Mouse (Mus musculus) CH12.LX (cell line): Measurements from ENCODE around the gene Siah2. TPM values are rescaled to one million over a fixed set of nuclear protein-coding genes. Genes with fewer than 3 reads are reported as not detected.

ENCODE experiments used
- DNase-seq: peaks from one replicate; pipeline ENCODE4 v3.0.0-alpha.2; 2013; ENCODE audit errors: extremely low read depth
- H3K27ac ChIP-seq: 2 replicates; pipeline ENCODE4 v1.5.1; 2012; ENCODE audit warnings: low read depth, mild to moderate bottlenecking, control low read depth, moderate library complexity; ENCODE audit not compliant: insufficient read depth
- H3K27me3 ChIP-seq: replicated peaks from 2 replicates; pipeline ENCODE3; 2012; ENCODE audit warnings: inconsistent platforms
- H3K36me3 ChIP-seq, 2 experiments: replicated peaks in 1 of 2; 2 replicates each; pipeline versions ENCODE3 to v1.6.1; 2012; ENCODE audit warnings: inconsistent platforms in 1 of 2, low read length in 1 of 2, mild to moderate bottlenecking in 1 of 2, mixed read lengths in 1 of 2, moderate library complexity in 1 of 2; ENCODE audit not compliant: control insufficient read depth in 1 of 2, insufficient read depth in 1 of 2
- H3K4me1 ChIP-seq, 2 experiments: 2 replicates each; pipeline ENCODE4 v1.6.1; 2012; ENCODE audit warnings: inconsistent platforms in 1 of 2, moderate library complexity in 1 of 2; ENCODE audit not compliant: insufficient read depth in 2 of 2, control insufficient read depth in 1 of 2
- H3K4me2 ChIP-seq: 2 replicates; pipeline ENCODE4 v1.6.1; 2012; ENCODE audit warnings: low read depth, mild to moderate bottlenecking, control low read depth; ENCODE audit not compliant: poor library complexity, insufficient read depth, severe bottlenecking
- H3K4me3 ChIP-seq, 3 experiments: fragments of 150-350 bp in 1 of 3; sonication (generic) in 1 of 3; replicated peaks in 1 of 3; 2 replicates each; pipeline versions ENCODE3 to v1.5.1; 2011 to 2012; ENCODE audit warnings: low read depth in 2 of 3, low read length in 2 of 3, mild to moderate bottlenecking in 2 of 3, moderate library complexity in 2 of 3, control low read depth in 1 of 3, improper control_type of control experiment in 1 of 3, inconsistent platforms in 1 of 3, mixed read lengths in 1 of 3; ENCODE audit not compliant: poor library complexity in 1 of 3
- H3K79me2 ChIP-seq: replicated peaks from 2 replicates; pipeline ENCODE4 v1.6.1; 2012; ENCODE audit warnings: mild to moderate bottlenecking, moderate library complexity; ENCODE audit not compliant: control insufficient read depth, poor library complexity, insufficient read depth, severe bottlenecking; ENCODE audit errors: extremely low read depth
- H3K9ac ChIP-seq: 2 replicates; pipeline ENCODE4 v1.6.1; 2012; ENCODE audit warnings: low read depth, mild to moderate bottlenecking, control low read depth, moderate library complexity; ENCODE audit not compliant: insufficient read depth
- H3K9me3 ChIP-seq: replicated peaks from 2 replicates; pipeline ENCODE3; 2012; ENCODE audit warnings: low read length, inconsistent platforms, mixed read lengths
- CHD1 ChIP-seq: IDR thresholded peaks from 2 replicates; pipeline ENCODE4 v1.6.1; 2012; ENCODE audit warnings: low read depth, low read length, improper control_type of control experiment, inconsistent platforms
- CTCF ChIP-seq, 2 experiments: IDR thresholded peaks in 1 of 2; conservative IDR thresholded peaks in 1 of 2; 2 replicates each; pipeline ENCODE4 v1.5.1; 2011 to 2012; ENCODE audit warnings: low read depth in 2 of 2, low read length in 2 of 2, improper control_type of control experiment in 1 of 2, inconsistent platforms in 1 of 2, mild to moderate bottlenecking in 1 of 2, moderate library complexity in 1 of 2
- E2F4 ChIP-seq: IDR thresholded peaks from 2 replicates; pipeline ENCODE4 v1.6.1; 2011; ENCODE audit warnings: low read depth, low read length, improper control_type of control experiment; ENCODE audit not compliant: insufficient replicate concordance
- ELF1 ChIP-seq: IDR thresholded peaks from 2 replicates; pipeline ENCODE4 v1.6.1; 2014; ENCODE audit warnings: low read depth, mild to moderate bottlenecking, inconsistent platforms, low read length, improper control_type of control experiment
- ETS1 ChIP-seq: conservative IDR thresholded peaks from 2 replicates; pipeline ENCODE4 v1.6.1; 2012; ENCODE audit warnings: low read depth, mild to moderate bottlenecking, inconsistent platforms, low read length, improper control_type of control experiment, moderate library complexity
- GABPA ChIP-seq: IDR thresholded peaks from 2 replicates; pipeline ENCODE4 v1.6.1; 2012; ENCODE audit warnings: low read depth, low read length, improper control_type of control experiment, inconsistent platforms; ENCODE audit not compliant: insufficient replicate concordance
- IRF4 ChIP-seq: IDR thresholded peaks from 2 replicates; pipeline ENCODE4 v1.6.1; 2014; ENCODE audit warnings: low read depth, mild to moderate bottlenecking, inconsistent platforms, low read length, improper control_type of control experiment
- JUN ChIP-seq: IDR thresholded peaks from 2 replicates; pipeline ENCODE4 v1.6.1; 2011; ENCODE audit warnings: low read depth, mild to moderate bottlenecking, low read length, improper control_type of control experiment, moderate library complexity; ENCODE audit not compliant: insufficient read depth
- JUND ChIP-seq: conservative IDR thresholded peaks from 2 replicates; pipeline ENCODE4 v1.6.1; 2011; ENCODE audit warnings: low read depth, low read length, improper control_type of control experiment
- MAX ChIP-seq: IDR thresholded peaks from 2 replicates; pipeline ENCODE4 v1.6.1; 2011; ENCODE audit warnings: low read length, improper control_type of control experiment
- MAZ ChIP-seq: IDR thresholded peaks from 2 replicates; pipeline ENCODE4 v1.6.1; 2012; ENCODE audit warnings: low read depth, mild to moderate bottlenecking, inconsistent platforms, low read length, improper control_type of control experiment, moderate library complexity
- MYC ChIP-seq: IDR thresholded peaks from 2 replicates; pipeline ENCODE4 v1.6.1; 2011; ENCODE audit warnings: low read depth, mild to moderate bottlenecking, improper control_type of control experiment, low read length
- PAX5 ChIP-seq: IDR thresholded peaks from 2 replicates; pipeline ENCODE4 v1.6.1; 2012; ENCODE audit warnings: low read length, inconsistent platforms, mixed read lengths
- RAD21 ChIP-seq: IDR thresholded peaks from 2 replicates; pipeline ENCODE4 v1.6.1; 2011; ENCODE audit warnings: low read depth, mild to moderate bottlenecking, low read length, improper control_type of control experiment, moderate library complexity
- RCOR1 ChIP-seq: conservative IDR thresholded peaks from 2 replicates; pipeline ENCODE4 v1.6.1; 2012; ENCODE audit warnings: low read depth, mild to moderate bottlenecking, inconsistent platforms, low read length, improper control_type of control experiment
- SMC3 ChIP-seq: IDR thresholded peaks from 2 replicates; pipeline ENCODE4 v1.6.1; 2011; ENCODE audit warnings: low read depth, low read length, improper control_type of control experiment
- TBP ChIP-seq: conservative IDR thresholded peaks from 2 replicates; pipeline ENCODE4 v1.6.1; 2011; ENCODE audit warnings: low read depth, low read length, improper control_type of control experiment
- UBTF ChIP-seq: IDR thresholded peaks from 2 replicates; pipeline ENCODE4 v1.6.1; 2012; ENCODE audit warnings: low read depth, mild to moderate bottlenecking, inconsistent platforms, low read length, improper control_type of control experiment, moderate library complexity
- ZC3H11A ChIP-seq: IDR thresholded peaks from 2 replicates; pipeline ENCODE4 v1.6.1; 2012; ENCODE audit warnings: low read depth, mild to moderate bottlenecking, inconsistent platforms, low read length, improper control_type of control experiment
- ZKSCAN1 ChIP-seq: IDR thresholded peaks from 2 replicates; pipeline ENCODE4 v1.6.1; 2012; ENCODE audit warnings: low read depth, inconsistent platforms, low read length, improper control_type of control experiment, borderline replicate concordance
- ZNF384 ChIP-seq: IDR thresholded peaks from 2 replicates; pipeline ENCODE4 v1.6.1; 2012; ENCODE audit warnings: low read depth, low read length, improper control_type of control experiment, inconsistent platforms
- dilution Hi-C: fragments of 300-500 bp; cut with MboI; formaldehyde crosslinking; loops from 2 replicates; pipeline ENCODE4 v1.14.3; 2020; ENCODE audit warnings: low sequenced_read_pairs; ENCODE audit not compliant: extremely low pct_unique_long_range_greater_than_20kb, extremely low pct_ligation_motif_present
- in situ Hi-C: fragments of 300-500 bp; cut with MboI; formaldehyde crosslinking; loops from 3 replicates; pipeline ENCODE4 v1.14.3; 2019; ENCODE audit warnings: low sequenced_read_pairs, low pct_ligation_motif_present, low pct_unique_long_range_greater_than_20kb, mixed read lengths
- polyA plus RNA-seq: library from polyadenylated mRNA; unstranded; fragments of >175 nt; gene quantifications from 2 replicates; pipeline ENCODE4 v1.2.1, GENCODE M21; 2012; ENCODE audit warnings: low read depth; ENCODE audit not compliant: insufficient read length
- total RNA-seq, 2 experiments: library from RNA; depleted of rRNA; stranded (reverse); fragments of 300-350 nt in 1 of 2; fragments of >200 nt in 1 of 2; gene quantifications; 2 replicates each; pipeline ENCODE4 v1.2.3; 2012 to 2014

The Siah2 gene
- total and polyA plus RNA-seq, 3 experiments: 104 to 142 (median 140) TPM

GRCm38 (mm10) chr3:58729549-58729948 is 37.3 kb upstream of the Siah2 start:
- H3K27me3 ChIP-seq: no peaks in the 10 kb centered on the region
- no peak overlapping the region for H3K4me2 ChIP-seq
- no peak overlapping the region for H3K9ac ChIP-seq
- no peak overlapping the region for H3K27ac ChIP-seq
- dilution Hi-C loops: no loop called here
- H3K4me3 ChIP-seq: no peak overlapping the region
- TF ChIP-seq CTCF (conservative IDR thresholded peaks at IDR 0.05 in 1 of 2, IDR thresholded peaks at IDR 0.05 in 1 of 2; ENCODE audit: low read depth in 2 of 2, low read length in 2 of 2): no peak
- TF ChIP-seq MAX: no peak
- no peak for TF ChIP-seq JUND
- no peak for TF ChIP-seq SMC3
- TF ChIP-seq RAD21: no peak
- TF ChIP-seq IRF4: no peak
- no peak for TF ChIP-seq UBTF
- TF ChIP-seq MYC: no peak
- TF ChIP-seq TBP: no peak
- TF ChIP-seq ELF1: no peak
- no peak for TF ChIP-seq JUN
- no peak for TF ChIP-seq RCOR1
- TF ChIP-seq, all 38 proteins: peak for 0
- peaks cover 8 to 59% of the 10 kb centered on the region in 2 experiments for H3K36me3 ChIP-seq
- no peak for DNase-seq
- H3K79me2 ChIP-seq: no peaks in the 10 kb centered on the region
- in situ Hi-C loops: no loop called here
- H3K4me1 ChIP-seq: peaks cover 4 to 30% of the 10 kb centered on the region in 2 experiments
- H3K9me3 ChIP-seq: no peaks in the 10 kb centered on the region

- in situ Hi-C loops: no loop called here
- H3K36me3 ChIP-seq: peaks cover 4 to 54% of the 10 kb centered on the region in 2 experiments
- dilution Hi-C loops: no loop called here
- no peaks in the 10 kb centered on the region for H3K27me3 ChIP-seq
- H3K9ac ChIP-seq: no peak overlapping the region
- DNase-seq: no peak
- H3K79me2 ChIP-seq: no peaks in the 10 kb centered on the region
- TF ChIP-seq TBP (no peak), ETS1 (no peak), ZC3H11A (no peak), PAX5 (no peak), RCOR1 (no peak), E2F4 (no peak), GABPA (no peak), ZNF384 (no peak), MAZ (no peak), ZKSCAN1 (no peak), CHD1 (no peak)
- H3K4me1 ChIP-seq: peaks cover 0 to 30% of the 10 kb centered on the region in 2 experiments; a peak in 3 of 4 replicates
- no peak overlapping the region for H3K4me3 ChIP-seq
- no peak overlapping the region for H3K4me2 ChIP-seq
- H3K9me3 ChIP-seq: no peaks in the 10 kb centered on the region
- no peak overlapping the region for H3K27ac ChIP-seq
Observed at GRCm38 (mm10) chr3:58727601-58728000, 35.4 kb upstream of the Siah2 start.
